Mouse (Mus musculus): ENCODE data around the gene Cntn2. TPM values are rescaled to one million over a fixed set of nuclear protein-coding genes. Genes with fewer than 3 reads are reported as not detected.

The Cntn2 gene
- polyA plus RNA-seq, 1 experiment from 2014 or later = 15.1 TPM

- 85% methylated on average over 8 of the region's 8 CpGs for WGBS
- peaks cover 24% of the 10 kb centered on the region for H3K27me3 ChIP-seq (replicated peaks; ENCODE audit: low read depth, poor library complexity, severe bottlenecking)
- no peak overlapping the region for H3K27ac ChIP-seq (replicated peaks)
- H3K4me3 ChIP-seq = no peak overlapping the region
- H3K36me3 ChIP-seq (replicated peaks) = no peaks in the 10 kb centered on the region
- no peak for DNase-seq (ENCODE audit: low spot score)
- no peaks in the 10 kb centered on the region for H3K9me3 ChIP-seq
- H3K4me1 ChIP-seq = peaks cover 24% of the 10 kb centered on the region
These were observed 20.0 kb downstream of the Cntn2 start for GRCm38 (mm10) chr1:132523048-132523447.

- Histone ChIP-seq H3K4me1 (peaks cover 19% of the 10 kb centered on the region), H3K9me3 (no peaks in the 10 kb centered on the region), H3K36me3 (replicated peaks) (no peaks in the 10 kb centered on the region), H3K27me3 (replicated peaks; ENCODE audit: low read depth, poor library complexity, severe bottlenecking) (peaks cover 14% of the 10 kb centered on the region), H3K4me3 (0 out of 2 replicates have a peak overlapping the region, but pooled peaks have one; percentile 11), H3K27ac (replicated peaks) (no peak overlapping the region)
- 22% methylated on average over 4 of the region's 6 CpGs for WGBS
- peak; percentile 75 for DNase-seq (ENCODE audit: low spot score)
These were observed 22.3 kb downstream of the Cntn2 start for GRCm38 (mm10) chr1:132520764-132521163.

GRCm38 (mm10) chr1:132519734-132520133 lies 23.3 kb downstream of the Cntn2 start:
- H3K27ac ChIP-seq (replicated peaks) = no peak overlapping the region
- DNase-seq (ENCODE audit: low spot score) = no peak
- 0 out of 2 replicates have a peak, but pooled peaks cover 5% of the 10 kb centered on the region for H3K27me3 ChIP-seq (replicated peaks; ENCODE audit: low read depth, poor library complexity, severe bottlenecking)
- peaks cover 19% of the 10 kb centered on the region for H3K4me1 ChIP-seq
- 92% methylated on average over 11 of the region's 11 CpGs for WGBS
- no peaks in the 10 kb centered on the region for H3K9me3 ChIP-seq
- H3K4me3 ChIP-seq = no peak overlapping the region
- H3K36me3 ChIP-seq (replicated peaks) = no peaks in the 10 kb centered on the region

GRCm38 (mm10) chr1:132518621-132519020 lies 24.4 kb downstream of the Cntn2 start:
- 0 out of 2 replicates have a peak overlapping the region, but pooled peaks have one; percentile 14 for H3K27ac ChIP-seq (replicated peaks)
- H3K4me1 ChIP-seq = peaks cover 19% of the 10 kb centered on the region
- WGBS = 87% methylated on average over 18 of the region's 18 CpGs
- H3K36me3 ChIP-seq (replicated peaks) = no peaks in the 10 kb centered on the region
- 0 out of 2 replicates have a peak, but pooled peaks cover 5% of the 10 kb centered on the region for H3K27me3 ChIP-seq (replicated peaks; ENCODE audit: low read depth, poor library complexity, severe bottlenecking)
- no peak overlapping the region for H3K4me3 ChIP-seq
- no peak for DNase-seq (ENCODE audit: low spot score)
- no peaks in the 10 kb centered on the region for H3K9me3 ChIP-seq

GRCm38 (mm10) chr1:132516776-132517175 lies 26.3 kb downstream of the Cntn2 start:
- 0 out of 2 replicates have a peak, but pooled peaks cover 10% of the 10 kb centered on the region for H3K27me3 ChIP-seq (replicated peaks; ENCODE audit: low read depth, poor library complexity, severe bottlenecking)
- H3K4me1 ChIP-seq = peaks cover 19% of the 10 kb centered on the region
- H3K4me3 ChIP-seq = no peak overlapping the region
- H3K27ac ChIP-seq (replicated peaks) = no peak overlapping the region
- 94% methylated on average over 11 of the region's 11 CpGs for WGBS
- H3K36me3 ChIP-seq (replicated peaks) = no peaks in the 10 kb centered on the region
- no peak for DNase-seq (ENCODE audit: low spot score)
- no peaks in the 10 kb centered on the region for H3K9me3 ChIP-seq

- H3K9me3 ChIP-seq = no peaks in the 10 kb centered on the region
- no peak for DNase-seq (ENCODE audit: low spot score)
- H3K4me1 ChIP-seq = peaks cover 9% of the 10 kb centered on the region; the same call in 1 of the 2 replicates
- no peaks in the 10 kb centered on the region for H3K36me3 ChIP-seq (replicated peaks)
- no peak overlapping the region for H3K4me3 ChIP-seq
- H3K27ac ChIP-seq (replicated peaks) = no peak overlapping the region
- 93% methylated on average over 12 of the region's 12 CpGs for WGBS
- 0 out of 2 replicates have a peak, but pooled peaks cover 10% of the 10 kb centered on the region for H3K27me3 ChIP-seq (replicated peaks; ENCODE audit: low read depth, poor library complexity, severe bottlenecking)
These were observed 27.7 kb downstream of the Cntn2 start for GRCm38 (mm10) chr1:132515339-132515738.

GRCm38 (mm10) chr1:132512106-132512505 lies 30.9 kb downstream of the Cntn2 start:
- no peak for DNase-seq (ENCODE audit: low spot score)
- Histone ChIP-seq H3K9me3 (no peaks in the 10 kb centered on the region), H3K27ac (replicated peaks) (no peak overlapping the region), H3K36me3 (replicated peaks) (peaks cover 23% of the 10 kb centered on the region), H3K4me3 (no peak overlapping the region), H3K27me3 (replicated peaks; ENCODE audit: low read depth, poor library complexity, severe bottlenecking) (0 out of 2 replicates have a peak, but pooled peaks cover 5% of the 10 kb centered on the region), H3K4me1 (peaks cover 2% of the 10 kb centered on the region; the same call in 1 of the 2 replicates)
- 81% methylated on average over 8 of the region's 8 CpGs for WGBS

- 64% methylated on average over 8 of the region's 8 CpGs for WGBS
- peaks cover 2% of the 10 kb centered on the region; the same call in 1 of the 2 replicates for H3K4me1 ChIP-seq
- no peak overlapping the region for H3K27ac ChIP-seq (replicated peaks)
- no peak for DNase-seq (ENCODE audit: low spot score)
- H3K27me3 ChIP-seq (replicated peaks; ENCODE audit: low read depth, poor library complexity, severe bottlenecking) = 0 out of 2 replicates have a peak, but pooled peaks cover 5% of the 10 kb centered on the region
- no peaks in the 10 kb centered on the region for H3K9me3 ChIP-seq
- no peak overlapping the region for H3K4me3 ChIP-seq
- H3K36me3 ChIP-seq (replicated peaks) = peaks cover 29% of the 10 kb centered on the region
These were observed 31.5 kb downstream of the Cntn2 start for GRCm38 (mm10) chr1:132511521-132511920.

- peaks cover 46% of the 10 kb centered on the region for H3K36me3 ChIP-seq (replicated peaks)
- H3K9me3 ChIP-seq = no peaks in the 10 kb centered on the region
- WGBS = 85% methylated on average over 5 of the region's 5 CpGs
- H3K4me1 ChIP-seq = peaks cover 2% of the 10 kb centered on the region; the same call in 1 of the 2 replicates
- no peak overlapping the region for H3K27ac ChIP-seq (replicated peaks)
- 0 out of 2 replicates have a peak, but pooled peaks cover 5% of the 10 kb centered on the region for H3K27me3 ChIP-seq (replicated peaks; ENCODE audit: low read depth, poor library complexity, severe bottlenecking)
- DNase-seq (ENCODE audit: low spot score) = no peak
- H3K4me3 ChIP-seq = no peak overlapping the region
These were observed 33.3 kb downstream of the Cntn2 start for GRCm38 (mm10) chr1:132509771-132510170.

- H3K4me3 ChIP-seq = no peak overlapping the region
- peaks cover 2% of the 10 kb centered on the region; the same call in 1 of the 2 replicates for H3K4me1 ChIP-seq
- H3K27ac ChIP-seq (replicated peaks) = no peak overlapping the region
- no peaks in the 10 kb centered on the region for H3K9me3 ChIP-seq
- no peaks in the 10 kb centered on the region for H3K27me3 ChIP-seq (replicated peaks; ENCODE audit: low read depth, poor library complexity, severe bottlenecking)
- peaks cover 77% of the 10 kb centered on the region for H3K36me3 ChIP-seq (replicated peaks)
- DNase-seq (ENCODE audit: low spot score) = no peak
- WGBS = 93% methylated on average over 7 of the region's 7 CpGs
These were observed 36.4 kb downstream of the Cntn2 start for GRCm38 (mm10) chr1:132506656-132507055.

- WGBS = 89% methylated on average over 7 of the region's 7 CpGs
- no peak for DNase-seq (ENCODE audit: low spot score)
- H3K9me3 ChIP-seq = no peaks in the 10 kb centered on the region
- H3K36me3 ChIP-seq (replicated peaks) = peaks cover 83% of the 10 kb centered on the region
- no peak within 1 kb of the TSS for H3K4me3 ChIP-seq
- H3K27ac ChIP-seq (replicated peaks) = no peak within 1 kb of the TSS
- H3K4me1 ChIP-seq = no peaks in the 10 kb centered on the region
- no peaks in the 10 kb centered on the region for H3K27me3 ChIP-seq (replicated peaks; ENCODE audit: low read depth, poor library complexity, severe bottlenecking)
These were observed 37.0 kb downstream of the Cntn2 start, which contains the start of gene Tmem81 for GRCm38 (mm10) chr1:132506058-132506457. Tmem81 (plus strand) TSS chr1:132506230.

- 92% methylated on average over 5 of the region's 5 CpGs for WGBS
- no peak for DNase-seq (ENCODE audit: low spot score)
- Histone ChIP-seq H3K4me1 (no peaks in the 10 kb centered on the region), H3K36me3 (replicated peaks) (peaks cover 92% of the 10 kb centered on the region), H3K9me3 (no peaks in the 10 kb centered on the region), H3K4me3 (no peak overlapping the region), H3K27ac (replicated peaks) (no peak overlapping the region), H3K27me3 (replicated peaks; ENCODE audit: low read depth, poor library complexity, severe bottlenecking) (no peaks in the 10 kb centered on the region)
These were observed 37.9 kb downstream of the Cntn2 start for GRCm38 (mm10) chr1:132505155-132505554.

GRCm38 (mm10) chr1:132500535-132500934 lies 42.5 kb downstream of the Cntn2 start:
- H3K4me1 ChIP-seq = no peaks in the 10 kb centered on the region
- H3K27me3 ChIP-seq (replicated peaks; ENCODE audit: low read depth, poor library complexity, severe bottlenecking) = no peaks in the 10 kb centered on the region
- H3K36me3 ChIP-seq (replicated peaks) = peaks cover 97% of the 10 kb centered on the region
- no peak overlapping the region for H3K4me3 ChIP-seq
- WGBS = 92% methylated on average over 2 of the region's 2 CpGs
- H3K27ac ChIP-seq (replicated peaks) = no peak overlapping the region
- DNase-seq (ENCODE audit: low spot score) = no peak
- no peaks in the 10 kb centered on the region for H3K9me3 ChIP-seq
